Mouse (Mus musculus) MEL (cell line): ENCODE data around the gene Tsacc. TPM values are rescaled to one million over a fixed set of nuclear protein-coding genes. Genes with fewer than 3 reads are reported as not detected.
A peak's percentile ranks its signal among the peaks of the same experiment; 100 is the strongest.

Source experiments
- DNase-seq: peaks from one replicate; pipeline ENCODE4 v3.0.0; 2011; ENCODE audit warnings: low read depth, low spot score
- H3K27ac ChIP-seq: 2 replicates; pipeline ENCODE4 v1.5.1; 2012; ENCODE audit warnings: low read depth, mild to moderate bottlenecking, control low read depth, low read length, moderate library complexity; ENCODE audit not compliant: control insufficient read depth
- H3K27me3 ChIP-seq, 2 experiments: fragments of 150-350 bp in 1 of 2; sonication (generic) in 1 of 2; 2 replicates each; pipeline ENCODE4 v1.6.1; 2012; ENCODE audit warnings: low read length in 2 of 2, mild to moderate bottlenecking in 2 of 2, improper control_type of control experiment in 1 of 2, moderate library complexity in 1 of 2; ENCODE audit not compliant: insufficient read depth in 2 of 2, control insufficient read depth in 1 of 2
- H3K36me3 ChIP-seq, 2 experiments: 2 replicates each; pipeline ENCODE4 v1.6.1; 2012 to 2014; ENCODE audit warnings: low read length in 2 of 2, improper control_type of control experiment in 1 of 2, inconsistent platforms in 1 of 2, mild to moderate bottlenecking in 1 of 2; ENCODE audit not compliant: insufficient read depth in 2 of 2, control insufficient read depth in 1 of 2
- H3K4me1 ChIP-seq, 2 experiments: fragments of 150-350 bp in 1 of 2; sonication (generic) in 1 of 2; 2 replicates each; pipeline ENCODE4 v1.6.1; 2012; ENCODE audit warnings: low read length in 2 of 2, improper control_type of control experiment in 1 of 2, mild to moderate bottlenecking in 1 of 2; ENCODE audit not compliant: insufficient read depth in 2 of 2, control insufficient read depth in 1 of 2
- H3K4me3 ChIP-seq, 2 experiments: fragments of 150-350 bp in 1 of 2; sonication (generic) in 1 of 2; 2 replicates each; pipeline ENCODE4 v1.5.1; 2012; ENCODE audit warnings: low read depth in 2 of 2, low read length in 2 of 2, mild to moderate bottlenecking in 2 of 2, moderate library complexity in 2 of 2, control low read depth in 1 of 2, improper control_type of control experiment in 1 of 2; ENCODE audit not compliant: control insufficient read depth in 1 of 2, insufficient read depth in 1 of 2
- H3K79me2 ChIP-seq: 2 replicates; pipeline ENCODE4 v1.6.1; 2012; ENCODE audit warnings: mild to moderate bottlenecking, low read length, moderate library complexity; ENCODE audit not compliant: control insufficient read depth, poor library complexity, insufficient read depth
- H3K9ac ChIP-seq: 2 replicates; pipeline ENCODE4 v1.6.1; 2012; ENCODE audit warnings: low read depth, mild to moderate bottlenecking, control low read depth, low read length, moderate library complexity; ENCODE audit not compliant: control insufficient read depth, poor library complexity, severe bottlenecking
- H3K9me3 ChIP-seq: fragments of 150-350 bp; sonication (generic); replicated peaks from 2 replicates; pipeline ENCODE4 v1.6.1; 2012; ENCODE audit warnings: mild to moderate bottlenecking, low read length, improper control_type of control experiment, moderate library complexity; ENCODE audit not compliant: insufficient read depth
- CHD1 ChIP-seq: IDR thresholded peaks from 2 replicates; pipeline ENCODE4 v1.6.1; 2012; ENCODE audit warnings: low read depth, mild to moderate bottlenecking, inconsistent platforms, low read length, improper control_type of control experiment
- E2F4 ChIP-seq: IDR thresholded peaks from 2 replicates; pipeline ENCODE4 v1.6.1; 2011; ENCODE audit warnings: low read depth, low read length, improper control_type of control experiment, borderline replicate concordance
- ELF1 ChIP-seq: IDR thresholded peaks from 2 replicates; pipeline ENCODE4 v1.6.1; 2014; ENCODE audit warnings: low read depth, mild to moderate bottlenecking, inconsistent platforms, low read length, improper control_type of control experiment, moderate library complexity
- EP300 ChIP-seq, 2 experiments: IDR thresholded peaks; 2 replicates each; pipeline ENCODE4 v1.6.1; 2011; ENCODE audit warnings: improper control_type of control experiment in 2 of 2, low read length in 2 of 2, low read depth in 1 of 2, mild to moderate bottlenecking in 1 of 2
- ETS1 ChIP-seq: IDR thresholded peaks from 2 replicates; pipeline ENCODE4 v1.6.1; 2012; ENCODE audit warnings: low read depth, mild to moderate bottlenecking, inconsistent platforms, low read length, improper control_type of control experiment, moderate library complexity
- GABPA ChIP-seq: IDR thresholded peaks from 2 replicates; pipeline ENCODE4 v1.6.1; 2012; ENCODE audit warnings: low read depth, mild to moderate bottlenecking, inconsistent platforms, low read length, improper control_type of control experiment, moderate library complexity
- HCFC1 ChIP-seq: IDR thresholded peaks from 2 replicates; pipeline ENCODE4 v1.6.1; 2012; ENCODE audit warnings: low read depth, mild to moderate bottlenecking, inconsistent platforms, low read length, improper control_type of control experiment, moderate library complexity
- JUND ChIP-seq: IDR thresholded peaks from 2 replicates; pipeline ENCODE4 v1.6.1; 2011; ENCODE audit warnings: low read depth, mild to moderate bottlenecking, improper control_type of control experiment, low read length
- KAT2A ChIP-seq: conservative IDR thresholded peaks from 2 replicates; pipeline ENCODE4 v1.6.1; 2012; ENCODE audit warnings: low read depth, low read length, improper control_type of control experiment, inconsistent platforms
- MAX ChIP-seq: IDR thresholded peaks from 2 replicates; pipeline ENCODE4 v1.6.1; 2011; ENCODE audit warnings: low read length, improper control_type of control experiment
- MAZ ChIP-seq: IDR thresholded peaks from 2 replicates; pipeline ENCODE4 v1.6.1; 2012; ENCODE audit warnings: low read depth, mild to moderate bottlenecking, inconsistent platforms, low read length, improper control_type of control experiment
- MXI1 ChIP-seq: IDR thresholded peaks from 2 replicates; pipeline ENCODE4 v1.6.1; 2011; ENCODE audit warnings: mild to moderate bottlenecking, low read depth, low read length, improper control_type of control experiment
- MYB ChIP-seq: IDR thresholded peaks from 2 replicates; pipeline ENCODE4 v1.6.1; 2011; ENCODE audit warnings: mild to moderate bottlenecking, low read depth, low read length, improper control_type of control experiment
- MYC ChIP-seq: IDR thresholded peaks from 2 replicates; pipeline ENCODE4 v1.6.1; 2011; ENCODE audit warnings: low read depth, mild to moderate bottlenecking, low read length, improper control_type of control experiment, moderate library complexity
- NELFE ChIP-seq: IDR thresholded peaks from 2 replicates; pipeline ENCODE4 v1.6.1; 2011; ENCODE audit warnings: low read depth, low read length, improper control_type of control experiment
- NRF1 ChIP-seq: IDR thresholded peaks from 2 replicates; pipeline ENCODE4 v1.6.1; 2014; ENCODE audit warnings: low read depth, mild to moderate bottlenecking, inconsistent platforms, low read length, improper control_type of control experiment, moderate library complexity; ENCODE audit not compliant: poor library complexity, insufficient read depth, severe bottlenecking
- POLR2A ChIP-seq, 2 experiments: IDR thresholded peaks; 2 replicates each; pipeline ENCODE4 v1.6.1; 2011 to 2012; ENCODE audit warnings: low read length in 2 of 2, mild to moderate bottlenecking in 2 of 2, control low read depth in 1 of 2, improper control_type of control experiment in 1 of 2, low read depth in 1 of 2, moderate library complexity in 1 of 2; ENCODE audit not compliant: control insufficient read depth in 1 of 2, insufficient read depth in 1 of 2, poor library complexity in 1 of 2
- POLR2AphosphoS2 ChIP-seq: IDR thresholded peaks from 2 replicates; pipeline ENCODE4 v1.6.1; 2011; ENCODE audit warnings: low read length, improper control_type of control experiment
- POLR2AphosphoS5 ChIP-seq: IDR thresholded peaks from 2 replicates; pipeline ENCODE4 v1.6.1; 2012; ENCODE audit warnings: low read depth, borderline replicate concordance, mild to moderate bottlenecking, inconsistent platforms, low read length, moderate library complexity, mixed read lengths
- RCOR1 ChIP-seq: IDR thresholded peaks from 2 replicates; pipeline ENCODE4 v1.6.1; 2012; ENCODE audit warnings: low read depth, mild to moderate bottlenecking, inconsistent platforms, low read length, improper control_type of control experiment
- SIN3A ChIP-seq: IDR thresholded peaks from 2 replicates; pipeline ENCODE4 v1.6.1; 2012; ENCODE audit warnings: low read length, improper control_type of control experiment, inconsistent platforms
- SMC3 ChIP-seq: IDR thresholded peaks from 2 replicates; pipeline ENCODE4 v1.6.1; 2011; ENCODE audit warnings: low read depth, low read length, improper control_type of control experiment
- TBP ChIP-seq: IDR thresholded peaks from 2 replicates; pipeline ENCODE4 v1.8.0; 2011; ENCODE audit warnings: low read depth, low read length, improper control_type of control experiment
- UBTF ChIP-seq: IDR thresholded peaks from 2 replicates; pipeline ENCODE4 v1.6.1; 2012; ENCODE audit warnings: low read depth, mild to moderate bottlenecking, inconsistent platforms, low read length, improper control_type of control experiment, moderate library complexity, borderline replicate concordance; ENCODE audit not compliant: insufficient read depth
- USF1 ChIP-seq: IDR thresholded peaks from 2 replicates; pipeline ENCODE4 v1.6.1; 2014; ENCODE audit warnings: low read depth, mild to moderate bottlenecking, inconsistent platforms, low read length, improper control_type of control experiment, moderate library complexity
- USF2 ChIP-seq, 2 experiments: IDR thresholded peaks; 2 replicates each; pipeline ENCODE4 v1.6.1; 2011 to 2012; ENCODE audit warnings: improper control_type of control experiment in 2 of 2, low read length in 2 of 2, borderline replicate concordance in 1 of 2, inconsistent platforms in 1 of 2, low read depth in 1 of 2, mild to moderate bottlenecking in 1 of 2; ENCODE audit not compliant: insufficient read depth in 1 of 2
- ZC3H11A ChIP-seq: IDR thresholded peaks from 2 replicates; pipeline ENCODE4 v1.6.1; 2012; ENCODE audit warnings: low read depth, mild to moderate bottlenecking, inconsistent platforms, low read length, improper control_type of control experiment
- ZKSCAN1 ChIP-seq: IDR thresholded peaks from 2 replicates; pipeline ENCODE4 v1.6.1; 2012; ENCODE audit warnings: low read depth, mild to moderate bottlenecking, inconsistent platforms, low read length, improper control_type of control experiment, moderate library complexity
- ZMIZ1 ChIP-seq: IDR thresholded peaks from 2 replicates; pipeline ENCODE4 v1.6.1; 2012; ENCODE audit warnings: low read depth, mild to moderate bottlenecking, inconsistent platforms, low read length, improper control_type of control experiment, moderate library complexity
- ZNF384 ChIP-seq: IDR thresholded peaks from 2 replicates; pipeline ENCODE4 v1.6.1; 2012; ENCODE audit warnings: low read depth, mild to moderate bottlenecking, inconsistent platforms, low read length, improper control_type of control experiment
- polyA plus RNA-seq, 2 experiments: library from polyadenylated mRNA; stranded (reverse) in 1 of 2; unstranded in 1 of 2; fragments of >175 nt in 1 of 2; fragments of >200 nt in 1 of 2; gene quantifications; 2 replicates each; pipeline versions ENCODE4 v1.2.1 to v1.2.4; 2012; ENCODE audit warnings: low replicate concordance in 2 of 2, low read depth in 1 of 2; ENCODE audit not compliant: insufficient read length in 2 of 2, insufficient read depth in 1 of 2, missing spikeins in 1 of 2
- total RNA-seq: library from RNA; depleted of rRNA; stranded (reverse); fragments of 300-350 nt; gene quantifications from 2 replicates; pipeline ENCODE4 v1.2.3, GENCODE M21; 2012

Gene Tsacc
- total and polyA plus RNA-seq, 3 experiments: 34.1 to 41.1 TPM; not detected in 1

DNA sequence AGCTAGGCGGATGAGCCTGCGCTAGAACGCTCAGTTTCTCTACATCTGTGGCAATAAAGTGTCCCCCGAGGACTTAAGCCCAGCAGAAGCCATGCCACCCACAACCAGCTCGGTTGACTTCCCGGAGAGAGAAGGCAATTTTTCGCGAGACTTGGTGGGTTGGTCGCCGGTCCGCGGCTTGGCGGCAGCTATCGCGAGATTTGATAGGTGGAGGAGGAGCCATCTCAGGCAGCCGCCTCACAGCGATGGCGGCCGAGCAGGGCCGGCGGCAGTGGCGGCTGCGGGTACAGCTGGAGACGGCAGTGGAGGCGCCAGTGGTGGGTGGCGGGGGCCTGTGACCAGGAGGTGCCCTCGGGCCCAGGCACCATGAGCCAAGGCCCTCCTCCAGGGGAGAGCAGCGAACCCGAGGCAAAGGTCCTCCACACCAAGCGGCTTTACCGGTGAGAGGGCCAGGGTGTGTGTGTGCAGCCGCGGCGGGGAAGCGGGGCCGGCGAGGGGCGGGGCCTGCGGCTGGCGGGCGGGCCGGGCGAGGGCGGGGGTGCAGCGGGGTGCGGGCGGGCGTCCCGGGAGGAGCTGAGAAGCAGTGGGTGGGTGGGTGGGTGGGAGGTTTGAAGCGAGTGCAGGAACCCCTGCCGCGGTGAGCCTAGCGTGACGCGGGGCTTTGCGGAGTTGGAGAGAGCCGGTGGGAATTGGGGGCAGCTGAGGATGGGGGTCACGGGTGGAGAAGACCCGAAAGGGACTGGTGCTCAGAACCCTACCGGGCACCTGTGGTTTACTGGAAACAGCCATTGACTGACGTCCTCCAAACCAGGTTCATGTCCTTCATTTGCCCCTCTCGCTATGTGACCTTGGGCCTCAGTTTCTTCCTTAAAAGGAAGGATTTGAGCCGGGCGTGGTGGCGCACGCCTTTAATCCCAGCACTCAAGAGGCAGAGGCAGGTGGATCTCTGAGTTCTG lies 39.5 kb upstream of the Tsacc start, which contains the start of the genes Tmem79 and Smg5 (continued):
- TF ChIP-seq ZMIZ1 (peak; percentile 99), SIN3A (peak; percentile 92), UBTF (no peak), USF2 (IDR thresholded peaks at IDR 0.05; ENCODE audit: borderline replicate concordance in 1 of 2, insufficient read depth in 1 of 2, low read depth in 1 of 2, low read length in 2 of 2) (no peak), ZNF384 (no peak), KAT2A (no peak; the same call in 1 of the 2 replicates), POLR2A (IDR thresholded peaks at IDR 0.05; ENCODE audit: control insufficient read depth in 1 of 2, insufficient read depth in 1 of 2, low read depth in 1 of 2, low read length in 2 of 2, poor library complexity in 1 of 2) (peak; percentile 100), MAZ (no peak; the same call in 1 of the 2 replicates), TBP (peak; percentile 96), POLR2AphosphoS5 (peak; percentile 96), USF1 (0 out of 2 replicates have a peak, but pooled peaks have one; percentile 15), SMC3 (no peak), EP300 (IDR thresholded peaks at IDR 0.05; ENCODE audit: low read depth in 1 of 2, low read length in 2 of 2) (peak in 1 of 2 experiments; percentile 20; a peak in 1 of 4 replicates), MYB (no peak), NELFE (peak; percentile 100), GABPA (no peak), JUND (no peak)

DNA sequence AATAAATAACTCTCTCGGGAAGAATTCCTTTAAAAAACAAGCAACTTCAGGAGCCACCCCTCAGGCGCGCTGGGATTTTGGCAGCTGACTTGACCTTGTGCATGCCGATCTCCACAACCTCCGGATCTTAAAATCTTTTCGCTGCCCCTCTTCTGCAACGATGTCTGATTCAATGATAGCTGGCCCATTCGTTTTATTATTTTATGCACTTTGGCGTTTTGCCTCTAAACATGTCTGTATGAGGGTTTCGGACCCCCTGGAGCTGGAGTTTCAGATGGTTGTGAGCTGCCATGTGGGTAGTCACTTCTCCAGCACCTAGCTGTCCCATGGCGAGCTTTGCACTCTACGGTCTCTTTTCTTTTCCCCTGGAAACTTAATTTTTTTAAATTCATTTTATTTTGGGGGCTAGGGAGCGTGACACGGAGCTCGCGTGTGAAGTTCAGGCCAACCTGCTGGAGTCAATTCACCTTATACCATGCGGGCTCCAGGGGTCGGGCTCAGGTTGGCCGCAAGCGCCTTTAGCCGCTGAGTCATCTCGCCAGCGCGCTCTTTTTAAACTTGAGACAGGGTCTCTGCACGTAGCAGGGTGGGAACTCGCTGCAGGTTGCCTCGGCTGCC lies 38.7 kb upstream of the Tsacc start:
- Histone ChIP-seq H3K27ac (peak overlapping the region; percentile 93), H3K4me1 (peaks cover 3 to 27% of the 10 kb centered on the region in 2 experiments; a peak in 3 of 4 replicates), H3K27me3 (no peaks in the 10 kb centered on the region), H3K79me2 (peaks cover 29% of the 10 kb centered on the region), H3K36me3 (peaks cover 0 to 26% of the 10 kb centered on the region in 2 experiments; a peak in 2 of 4 replicates), H3K9me3 (no peaks in the 10 kb centered on the region), H3K4me3 (peak overlapping the region; percentile 63 to 81), H3K9ac (peak overlapping the region; percentile 85)
- no peak for DNase-seq
- TF ChIP-seq MYC: peak; percentile 96
- TF ChIP-seq NELFE: no peak
- no peak for TF ChIP-seq ZC3H11A
- TF ChIP-seq ZMIZ1: no peak
- TF ChIP-seq HCFC1: no peak
- peak; percentile 17; the same call in 1 of the 2 replicates for TF ChIP-seq SMC3
- TF ChIP-seq ETS1: no peak
- TF ChIP-seq POLR2AphosphoS2: no peak
- no peak for TF ChIP-seq RCOR1
- peak; percentile 33; the same call in 1 of the 2 replicates for TF ChIP-seq MYB
- no peak for TF ChIP-seq GABPA
- TF ChIP-seq EP300 (IDR thresholded peaks at IDR 0.05; ENCODE audit: low read depth in 1 of 2, low read length in 2 of 2): peak; percentile 33 to 46; a peak in 2 of 4 replicates
- no peak for TF ChIP-seq ZKSCAN1
- TF ChIP-seq JUND: 0 out of 2 replicates have a peak, but pooled peaks have one; percentile 46
- TF ChIP-seq MAX: peak; percentile 84
- TF ChIP-seq NRF1: no peak
- TF ChIP-seq CHD1: peak; percentile 92; the same call in 1 of the 2 replicates
- peak; percentile 98 for TF ChIP-seq MXI1
- TF ChIP-seq USF1: peak; percentile 16; the same call in 1 of the 2 replicates
- no peak for TF ChIP-seq UBTF
- TF ChIP-seq ELF1: no peak; the same call in 1 of the 2 replicates
- TF ChIP-seq E2F4: peak; percentile 10; the same call in 1 of the 2 replicates
- TF ChIP-seq USF2 (IDR thresholded peaks at IDR 0.05; ENCODE audit: borderline replicate concordance in 1 of 2, insufficient read depth in 1 of 2, low read depth in 1 of 2, low read length in 2 of 2): no peak
